Mouse (Mus musculus): Measurements from ENCODE around the gene Caprin1. TPM values are rescaled to one million over a fixed set of nuclear protein-coding genes. Genes with fewer than 3 reads are reported as not detected.
A peak's percentile ranks its signal among the peaks of the same experiment; 100 is the strongest.

Caprin1 gene
- polyA plus RNA-seq, 1 experiment from 2014 or later = 477 TPM

GRCm38 (mm10) chr2:103822560-103822959 lies 25.1 kb upstream of the Caprin1 start:
- 60% methylated on average over 7 of the region's 7 CpGs for WGBS
- Histone ChIP-seq H3K4me3 (no peak overlapping the region), H3K27me3 (ENCODE audit: insufficient read depth, poor library complexity, severe bottlenecking) (no peaks in the 10 kb centered on the region), H3K9me3 (no peaks in the 10 kb centered on the region), H3K27ac (no peak overlapping the region), H3K4me1 (replicated peaks) (no peaks in the 10 kb centered on the region), H3K36me3 (no peaks in the 10 kb centered on the region)
- no peak for DNase-seq (ENCODE audit: low spot score)

GRCm38 (mm10) chr2:103817145-103817895 lies 19.9 kb upstream of the Caprin1 start:
- peak; percentile 15 for DNase-seq (ENCODE audit: low spot score)
- 41% methylated on average over 6 of the region's 6 CpGs for WGBS
- H3K36me3 ChIP-seq = no peaks in the 10 kb centered on the region
- no peak overlapping the region for H3K27ac ChIP-seq
- H3K4me3 ChIP-seq = peak overlapping the region; percentile 11; the same call in 1 of the 2 replicates
- H3K27me3 ChIP-seq (ENCODE audit: insufficient read depth, poor library complexity, severe bottlenecking) = no peaks in the 10 kb centered on the region
- H3K9me3 ChIP-seq = no peaks in the 10 kb centered on the region
- no peaks in the 10 kb centered on the region for H3K4me1 ChIP-seq (replicated peaks)

- no peak overlapping the region for H3K4me3 ChIP-seq
- H3K27me3 ChIP-seq (ENCODE audit: insufficient read depth, poor library complexity, severe bottlenecking) = no peaks in the 10 kb centered on the region
- no peaks in the 10 kb centered on the region for H3K9me3 ChIP-seq
- DNase-seq (ENCODE audit: low spot score) = no peak
- H3K27ac ChIP-seq = no peak overlapping the region
- no peaks in the 10 kb centered on the region for H3K4me1 ChIP-seq (replicated peaks)
- WGBS = 89% methylated on average over 3 of the region's 3 CpGs
- H3K36me3 ChIP-seq = no peaks in the 10 kb centered on the region
Observed at GRCm38 (mm10) chr2:103815976-103816375, 18.5 kb upstream of the Caprin1 start.

DNA sequence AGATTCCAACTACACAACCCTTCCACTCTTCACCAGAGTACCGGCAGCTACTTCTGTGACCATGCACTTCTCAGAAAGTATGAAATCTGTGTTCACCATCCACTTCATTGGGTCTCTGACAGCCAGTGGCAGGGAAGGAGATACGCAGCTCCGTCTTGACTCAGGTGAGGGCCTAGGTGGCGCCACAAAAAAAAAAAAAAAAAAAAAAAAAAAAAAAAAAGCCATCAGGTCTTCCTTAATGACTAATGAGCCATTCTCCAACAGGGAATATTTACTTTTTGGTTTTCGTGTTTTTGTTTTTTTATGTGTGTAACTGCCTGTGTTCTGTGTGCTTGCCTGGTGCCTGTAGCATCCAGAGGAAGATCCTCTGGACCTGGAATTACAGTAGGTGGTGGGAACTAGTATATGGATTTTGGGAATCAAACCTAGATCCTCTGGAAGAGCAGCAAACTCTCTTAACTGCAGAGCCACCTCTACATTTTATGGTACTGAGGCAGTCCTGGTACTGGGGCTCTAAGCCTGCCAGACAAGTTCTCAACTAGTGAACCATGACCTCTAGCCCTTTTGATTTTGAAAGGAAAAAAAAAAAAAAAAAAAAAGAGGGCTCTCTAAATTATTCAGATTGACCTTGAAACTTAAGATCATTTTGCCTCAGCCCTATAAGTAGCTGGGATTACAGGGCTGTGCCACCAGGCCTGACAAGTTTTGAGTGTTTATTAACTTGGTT lies 14.2 kb upstream of the Caprin1 start:
- Histone ChIP-seq H3K27ac (no peak overlapping the region), H3K27me3 (ENCODE audit: insufficient read depth, poor library complexity, severe bottlenecking) (no peaks in the 10 kb centered on the region), H3K4me1 (replicated peaks) (no peaks in the 10 kb centered on the region), H3K9me3 (no peaks in the 10 kb centered on the region), H3K4me3 (no peak overlapping the region), H3K36me3 (no peaks in the 10 kb centered on the region)
- DNase-seq (ENCODE audit: low spot score) = no peak
- 58% methylated on average over 5 of the region's 5 CpGs for WGBS

GRCm38 (mm10) chr2:103810412-103810811 lies 13.0 kb upstream of the Caprin1 start:
- no peak overlapping the region for H3K4me3 ChIP-seq
- no peak overlapping the region for H3K27ac ChIP-seq
- no peaks in the 10 kb centered on the region for H3K27me3 ChIP-seq (ENCODE audit: insufficient read depth, poor library complexity, severe bottlenecking)
- H3K36me3 ChIP-seq = no peaks in the 10 kb centered on the region
- 90% methylated on average over 6 of the region's 6 CpGs for WGBS
- DNase-seq (ENCODE audit: low spot score) = no peak
- H3K9me3 ChIP-seq = no peaks in the 10 kb centered on the region
- H3K4me1 ChIP-seq (replicated peaks) = no peaks in the 10 kb centered on the region

DNA sequence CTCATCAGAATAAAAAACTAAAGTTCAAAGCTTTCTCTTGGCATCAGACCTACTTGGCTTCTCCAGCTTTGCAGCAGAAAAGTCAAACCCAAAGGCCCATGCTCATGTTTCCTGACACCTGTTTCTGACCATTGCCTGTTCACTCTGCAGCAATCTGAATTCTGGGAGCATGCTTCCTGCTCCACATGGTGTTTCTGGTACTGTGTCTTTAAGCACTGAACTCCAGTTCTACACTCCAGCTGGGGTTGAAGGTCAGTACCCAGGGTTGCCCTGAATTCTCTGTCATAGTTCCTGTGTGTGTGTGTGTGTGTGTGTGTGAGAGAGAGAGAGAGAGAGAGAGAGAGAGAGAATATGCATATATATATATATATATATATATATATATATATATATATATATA lies 11.0 kb upstream of the Caprin1 start:
- Histone ChIP-seq H3K4me1 (replicated peaks) (no peaks in the 10 kb centered on the region), H3K36me3 (no peaks in the 10 kb centered on the region), H3K9me3 (no peaks in the 10 kb centered on the region), H3K27ac (no peak overlapping the region), H3K4me3 (no peak overlapping the region), H3K27me3 (ENCODE audit: insufficient read depth, poor library complexity, severe bottlenecking) (no peaks in the 10 kb centered on the region)
- no peak for DNase-seq (ENCODE audit: low spot score)

DNA sequence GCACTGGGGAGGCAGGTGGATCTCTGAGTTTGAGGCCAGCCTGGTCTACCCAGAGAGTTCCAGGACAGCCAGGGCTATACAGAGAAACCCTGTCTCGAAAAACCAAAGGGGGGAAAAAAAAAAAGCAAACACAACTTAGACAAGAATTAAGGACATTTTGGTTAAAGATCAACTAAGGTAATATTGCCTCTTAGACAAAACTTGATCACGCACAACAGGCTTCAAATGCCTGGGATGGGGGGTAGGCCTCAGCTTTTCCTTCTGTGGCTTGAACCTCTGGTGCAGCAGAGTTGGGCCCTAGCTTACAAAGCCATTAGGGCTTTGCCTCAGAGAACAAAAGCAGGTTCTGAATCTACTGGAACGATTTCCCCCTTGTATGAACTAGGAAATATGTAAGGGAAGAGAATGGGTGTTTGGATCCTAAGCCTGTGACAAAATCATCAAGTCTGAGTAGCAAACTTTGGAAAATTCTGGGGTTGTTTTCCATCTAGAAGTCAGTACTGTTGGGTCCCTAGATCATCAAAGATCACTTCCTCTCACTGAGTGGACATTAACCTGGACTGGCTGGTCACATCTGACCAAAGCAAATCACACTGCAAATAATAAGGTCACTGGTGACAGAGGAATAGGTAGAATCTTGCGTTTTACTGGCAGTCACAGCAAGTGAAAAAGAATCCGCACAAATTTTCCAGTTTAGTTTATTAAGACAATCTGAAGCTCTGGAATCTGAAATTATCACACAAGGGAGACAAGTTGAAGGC lies 6.5 kb upstream of the Caprin1 start:
- Histone ChIP-seq H3K27ac (no peak overlapping the region), H3K27me3 (ENCODE audit: insufficient read depth, poor library complexity, severe bottlenecking) (no peaks in the 10 kb centered on the region), H3K9me3 (no peaks in the 10 kb centered on the region), H3K4me1 (replicated peaks) (no peaks in the 10 kb centered on the region), H3K4me3 (no peak overlapping the region), H3K36me3 (no peaks in the 10 kb centered on the region)
- WGBS = 84% methylated on average over 5 of the region's 5 CpGs
- no peak for DNase-seq (ENCODE audit: low spot score)

GRCm38 (mm10) chr2:103802422-103802821 lies 5.0 kb upstream of the Caprin1 start:
- H3K4me3 ChIP-seq = no peak overlapping the region
- DNase-seq (ENCODE audit: low spot score) = no peak
- no peak overlapping the region for H3K27ac ChIP-seq
- peaks cover 8% of the 10 kb centered on the region for H3K4me1 ChIP-seq (replicated peaks)
- H3K27me3 ChIP-seq (ENCODE audit: insufficient read depth, poor library complexity, severe bottlenecking) = no peaks in the 10 kb centered on the region
- H3K9me3 ChIP-seq = no peaks in the 10 kb centered on the region
- WGBS = 88% methylated on average over 1 of the region's 1 CpGs
- H3K36me3 ChIP-seq = no peaks in the 10 kb centered on the region

DNA sequence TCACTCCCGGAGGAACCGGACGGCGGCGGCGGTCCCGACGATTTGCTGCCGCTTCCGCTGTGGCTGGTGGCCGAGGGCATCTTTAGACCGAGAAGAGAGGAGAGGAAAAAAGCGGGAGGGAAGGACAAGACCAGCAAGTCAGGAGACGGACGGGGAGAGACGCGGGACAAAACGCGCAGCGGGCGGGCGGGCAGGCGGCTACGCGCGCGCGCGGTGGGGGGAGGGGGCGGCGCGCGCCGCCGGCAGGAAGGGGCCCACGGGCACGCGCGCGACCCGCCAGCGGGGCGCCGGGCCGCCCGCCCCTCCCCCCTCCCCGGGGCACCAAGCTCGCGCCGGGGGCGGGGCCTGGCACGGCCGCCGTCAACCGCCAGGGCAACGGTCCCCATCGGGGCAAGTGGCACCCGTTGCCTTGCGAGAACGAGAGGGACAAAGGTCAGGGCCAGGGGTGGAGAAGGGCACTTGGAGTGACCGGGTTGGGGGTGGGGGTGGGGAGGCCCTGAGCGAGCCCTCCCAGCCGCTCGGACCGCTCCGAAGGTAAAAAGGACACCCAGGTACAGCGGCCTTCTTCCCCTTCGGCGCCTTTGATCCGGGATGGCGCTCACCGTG lies 485 bp downstream of the Caprin1 start:
- Histone ChIP-seq H3K4me1 (replicated peaks) (peaks cover 31% of the 10 kb centered on the region), H3K9me3 (no peaks in the 10 kb centered on the region), H3K4me3 (peak overlapping the region; percentile 98), H3K36me3 (peaks cover 37% of the 10 kb centered on the region), H3K27me3 (ENCODE audit: insufficient read depth, poor library complexity, severe bottlenecking) (no peaks in the 10 kb centered on the region), H3K27ac (peak overlapping the region; percentile 100)
- WGBS = under 1% methylated on average over 71 of the region's 72 CpGs
- DNase-seq (ENCODE audit: low spot score) = peak; percentile 91

- DNase-seq (ENCODE audit: low spot score) = peak; percentile 70
- H3K4me1 ChIP-seq (replicated peaks) = peaks cover 31% of the 10 kb centered on the region
- WGBS = under 1% methylated on average over 42 of the region's 42 CpGs
Observed at GRCm38 (mm10) chr2:103796211-103796860, 1.1 kb downstream of the Caprin1 start.

GRCm38 (mm10) chr2:103795843-103796210 lies 1.6 kb downstream of the Caprin1 start:
- DNase-seq (ENCODE audit: low spot score) = peak; percentile 80
- Histone ChIP-seq H3K4me3 (peak overlapping the region; percentile 98), H3K36me3 (peaks cover 49% of the 10 kb centered on the region), H3K9me3 (no peaks in the 10 kb centered on the region), H3K4me1 (replicated peaks) (peaks cover 31% of the 10 kb centered on the region), H3K27me3 (ENCODE audit: insufficient read depth, poor library complexity, severe bottlenecking) (no peaks in the 10 kb centered on the region), H3K27ac (peak overlapping the region; percentile 100)
- WGBS = under 1% methylated on average over 11 of the region's 11 CpGs

More at GRCm38 (mm10) chr2:103796211-103796860, 1.1 kb downstream of the Caprin1 start:
- Histone ChIP-seq H3K9me3 (no peaks in the 10 kb centered on the region), H3K4me3 (peak overlapping the region; percentile 98), H3K27ac (peak overlapping the region; percentile 100), H3K36me3 (peaks cover 43% of the 10 kb centered on the region), H3K27me3 (ENCODE audit: insufficient read depth, poor library complexity, severe bottlenecking) (no peaks in the 10 kb centered on the region)

- Histone ChIP-seq H3K27ac (no peak overlapping the region), H3K4me1 (replicated peaks) (peaks cover 22% of the 10 kb centered on the region), H3K4me3 (no peak overlapping the region), H3K36me3 (peaks cover 86% of the 10 kb centered on the region), H3K27me3 (ENCODE audit: insufficient read depth, poor library complexity, severe bottlenecking) (no peaks in the 10 kb centered on the region), H3K9me3 (no peaks in the 10 kb centered on the region)
- 88% methylated on average over 1 of the region's 1 CpGs for WGBS
- DNase-seq (ENCODE audit: low spot score) = no peak
Observed at GRCm38 (mm10) chr2:103792009-103792408, 5.4 kb downstream of the Caprin1 start.
